Mouse (Mus musculus) left cerebral cortex, adult 2 months (tissue): ENCODE measurements around the gene Ebp. TPM values are rescaled to one million over a fixed set of nuclear protein-coding genes. Genes with fewer than 3 reads are reported as not detected.

Experiments
- DNase-seq, 2 experiments: peaks; one replicate each; pipeline ENCODE4 v3.0.0; 2021 to 2022; ENCODE audit warnings: low spot score in 2 of 2, mixed read lengths in 1 of 2; ENCODE audit errors: extremely low spot score in 1 of 2
- H3K27ac ChIP-seq: fragments of 200-600 bp; 2 replicates; pipeline ENCODE4 v1.8.1; 2022
- H3K4me3 ChIP-seq: fragments of 200-600 bp; 2 replicates; pipeline ENCODE4 v1.8.1; 2022
- CTCF ChIP-seq: fragments of 200-600 bp; IDR thresholded peaks from 2 replicates; pipeline ENCODE4 v1.8.1; 2022; ENCODE audit warnings: antibody characterized with exemption, mild to moderate bottlenecking, moderate library complexity
- intact Hi-C: fragments of 180-260 bp; cut with DNase I; formaldehyde crosslinking; loops from one replicate; pipeline ENCODE4 v1.15.1; 2025
- total RNA-seq, 2 experiments: library from RNA; stranded (reverse); gene quantifications; 2 replicates each; pipeline ENCODE4 v1.2.3; 2021

The Ebp gene
- total RNA-seq, 2 experiments from 2014 or later = 34.8 to 35.7 TPM

DNA sequence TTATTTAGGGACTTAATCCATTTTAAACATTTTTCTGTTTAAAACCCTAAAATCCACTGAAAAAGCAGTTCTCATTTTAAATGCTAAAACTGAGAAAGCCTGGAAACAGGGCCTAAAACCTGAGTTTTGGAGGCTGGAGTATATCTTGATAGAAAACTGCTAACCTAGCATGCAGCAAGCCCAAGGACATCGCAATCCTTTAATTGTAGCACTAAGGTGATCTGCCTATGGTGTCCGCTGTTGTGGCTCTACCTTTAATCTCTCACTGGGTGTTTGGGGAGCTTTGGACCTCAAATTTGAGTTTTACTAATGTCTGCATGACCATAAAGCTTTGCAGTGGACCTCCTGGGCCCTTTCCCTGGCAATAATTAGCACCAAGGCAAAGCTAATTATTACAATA is 52.9 kb downstream of the Ebp start:
- no peak overlapping the region for H3K4me3 ChIP-seq
- no peak for DNase-seq
- intact Hi-C loops = no loop called here

DNA sequence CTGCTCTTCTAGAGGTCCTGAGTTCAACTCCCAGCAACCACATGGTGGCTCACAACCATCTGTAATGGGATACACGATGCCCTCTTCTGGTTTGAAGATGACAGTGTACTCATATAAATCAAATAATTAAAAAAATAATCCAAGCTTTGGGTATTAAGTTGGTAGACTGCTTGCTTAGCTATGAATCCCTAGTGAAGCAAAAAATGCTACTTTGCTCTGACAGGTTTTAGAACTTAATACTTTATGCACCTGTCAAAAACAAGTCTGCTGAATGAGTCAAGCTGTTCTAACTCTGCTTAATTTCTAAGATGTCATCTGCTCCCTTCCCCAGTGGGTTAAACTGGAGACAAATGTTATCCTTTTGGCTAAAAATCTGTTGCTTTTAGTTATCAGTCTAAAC is 53.8 kb downstream of the Ebp start:
- no peak overlapping the region for H3K4me3 ChIP-seq
- intact Hi-C loops = no loop called here
- no peak; the same call in 1 of the 2 replicates for TF ChIP-seq CTCF

More for the DNA sequence above, 52.9 kb downstream of the Ebp start:
- no peak for TF ChIP-seq CTCF
- H3K27ac ChIP-seq = no peak overlapping the region

DNA sequence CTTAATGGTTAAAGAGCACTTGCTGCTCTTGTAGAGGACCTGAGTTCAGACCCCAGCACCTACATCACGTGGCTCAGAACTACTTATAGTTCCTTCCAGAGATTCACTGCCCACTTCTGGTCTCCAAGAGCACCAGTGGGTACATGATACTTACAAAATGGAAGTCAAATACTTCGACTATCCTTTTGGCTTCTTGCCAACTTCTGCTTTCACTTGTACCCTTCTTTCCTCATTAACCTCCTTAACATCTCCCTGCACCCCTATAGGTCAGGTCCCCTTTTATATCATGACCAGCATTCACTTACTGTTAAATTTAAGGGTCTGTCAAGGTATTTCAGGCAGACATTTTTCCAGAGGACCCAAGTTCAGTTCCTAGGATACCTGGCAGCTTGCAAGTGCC is 57.4 kb downstream of the Ebp start:
- intact Hi-C loops = no loop called here
- DNase-seq = no peak
- no peak for TF ChIP-seq CTCF
- Histone ChIP-seq H3K4me3 (no peak overlapping the region), H3K27ac (no peak overlapping the region)

More for the DNA sequence above, 53.8 kb downstream of the Ebp start:
- H3K27ac ChIP-seq = no peak overlapping the region
- DNase-seq = no peak

Other genes with a start within 250 kb of the Ebp start
- gene Hdac6, start 245.6 kb downstream of the Ebp start, total RNA-seq = 10 to 100 TPM; 50.3 to 52.7 TPM
- not detected for gene Gata1, start 215.4 kb downstream of the Ebp start, total RNA-seq
- under 1 TPM; 0.75 to 0.94 TPM for gene Glod5, start 175.0 kb downstream of the Ebp start, total RNA-seq
- 10 to 100 TPM; 22.5 to 27.1 TPM for gene Suv39h1, start 118.8 kb downstream of the Ebp start, total RNA-seq
- 1 to 10 TPM; 1.5 to 1.9 TPM for gene Was, start 103.0 kb downstream of the Ebp start, total RNA-seq
- 100 to 1,000 TPM; 190 to 220 TPM for gene Wdr13, start 60.6 kb downstream of the Ebp start, total RNA-seq
- 100 to 1,000 TPM in 1 of 2 experiments, 10 to 100 TPM in 1; 86.0 to 124 TPM for gene Rbm3, start 47.6 kb downstream of the Ebp start, total RNA-seq
- gene Tbc1d25, start 17.3 kb downstream of the Ebp start, total RNA-seq = 10 to 100 TPM; 14.5 to 16.6 TPM
- 10 to 100 TPM; 74.7 to 84.7 TPM for gene Porcn, start 13.0 kb upstream of the Ebp start, total RNA-seq
- 10 to 100 TPM; 23.8 to 24.3 TPM for gene Ftsj1, start 58.9 kb upstream of the Ebp start, total RNA-seq
- gene Slc38a5, start 77.6 kb upstream of the Ebp start, total RNA-seq = 1 to 10 TPM; 3.9 to 7.3 TPM
- gene Ssxb10, start 133.9 kb upstream of the Ebp start, total RNA-seq = not detected
- not detected for gene Ssxb9, start 173.5 kb upstream of the Ebp start, total RNA-seq
- not detected for gene Ssxb1, start 219.8 kb upstream of the Ebp start, total RNA-seq